Mouse (Mus musculus): Measurements from ENCODE around the gene Xpr1. TPM values are rescaled to one million over a fixed set of nuclear protein-coding genes. Genes with fewer than 3 reads are reported as not detected.

The Xpr1 gene
- polyA plus RNA-seq, 1 experiment, result 4.3 TPM

DNA sequence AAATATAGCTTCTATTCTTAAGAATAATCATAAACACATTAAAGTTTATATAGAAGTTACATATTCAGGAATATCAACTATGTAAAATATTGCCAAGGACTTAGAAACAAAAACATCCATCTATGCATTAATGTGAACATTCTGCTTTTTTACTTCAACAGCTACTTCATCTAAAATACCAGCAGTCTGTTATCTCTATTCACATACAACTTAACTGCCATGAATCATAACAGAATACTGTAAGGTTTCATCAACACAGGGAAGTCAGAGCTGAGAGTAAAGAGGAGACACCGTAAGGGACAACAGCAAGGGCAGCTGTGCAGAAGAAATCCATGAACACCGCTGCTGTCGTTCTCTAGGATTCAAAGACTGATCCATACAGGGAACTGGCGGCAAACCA is 69.9 kb downstream of the Xpr1 start:
- Histone ChIP-seq H3K27me3 (ENCODE audit: control insufficient read depth, insufficient read depth, insufficient read length) (no peaks in the 10 kb centered on the region), H3ac (ENCODE audit: control insufficient read depth, insufficient read length, low read depth) (no peak overlapping the region), H3K79me2 (ENCODE audit: control insufficient read depth, insufficient read depth) (no peaks in the 10 kb centered on the region), H3K36me3 (ENCODE audit: control insufficient read depth, insufficient read depth) (no peaks in the 10 kb centered on the region), H3K4me3 (ENCODE audit: insufficient read depth, poor library complexity, severe bottlenecking) (no peak overlapping the region), H3K79me3 (ENCODE audit: low read depth) (no peaks in the 10 kb centered on the region)
- TF ChIP-seq FOSL1 (IDR thresholded peaks at IDR 0.05; ENCODE audit: insufficient read depth, low read length, poor library complexity, severe bottlenecking) (no peak), USF1 (IDR thresholded peaks at IDR 0.05; ENCODE audit: low read depth) (no peak), MYOG (IDR thresholded peaks at IDR 0.05; ENCODE audit: control insufficient read depth, extremely low read depth, insufficient read length) (no peak), CEBPB (IDR thresholded peaks at IDR 0.05; ENCODE audit: low read depth) (no peak), MYOD1 (IDR thresholded peaks at IDR 0.05; ENCODE audit: control insufficient read depth, insufficient read length, low read depth) (no peak), MAX (IDR thresholded peaks at IDR 0.05) (no peak), CTCF (IDR thresholded peaks at IDR 0.05; ENCODE audit: control insufficient read depth, insufficient read depth, insufficient read length) (no peak)

DNA sequence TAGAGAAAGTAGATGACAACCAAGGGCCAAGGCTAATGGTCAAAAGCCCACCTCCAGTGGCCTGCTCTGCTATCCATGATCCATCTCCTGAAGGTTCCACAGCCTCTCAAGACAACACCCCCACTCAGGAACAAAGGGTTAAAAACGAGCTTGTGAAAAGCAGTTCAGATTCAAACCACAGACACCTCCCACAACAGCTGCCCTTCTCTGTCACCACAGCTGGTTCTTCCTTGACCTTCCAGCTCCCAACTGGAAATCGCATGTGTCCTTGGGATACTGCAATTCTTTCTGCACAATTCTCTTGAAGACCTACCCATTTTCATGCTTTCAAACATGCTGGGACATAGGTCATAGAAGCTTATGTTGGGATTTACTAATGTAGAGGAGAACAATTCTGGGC is 73.2 kb downstream of the Xpr1 start:
- TF ChIP-seq FOSL1 (IDR thresholded peaks at IDR 0.05; ENCODE audit: insufficient read depth, low read length, poor library complexity, severe bottlenecking), result no peak
- peak; percentile 58 for TF ChIP-seq MYOD1 (IDR thresholded peaks at IDR 0.05; ENCODE audit: control insufficient read depth, insufficient read length, low read depth)

DNA sequence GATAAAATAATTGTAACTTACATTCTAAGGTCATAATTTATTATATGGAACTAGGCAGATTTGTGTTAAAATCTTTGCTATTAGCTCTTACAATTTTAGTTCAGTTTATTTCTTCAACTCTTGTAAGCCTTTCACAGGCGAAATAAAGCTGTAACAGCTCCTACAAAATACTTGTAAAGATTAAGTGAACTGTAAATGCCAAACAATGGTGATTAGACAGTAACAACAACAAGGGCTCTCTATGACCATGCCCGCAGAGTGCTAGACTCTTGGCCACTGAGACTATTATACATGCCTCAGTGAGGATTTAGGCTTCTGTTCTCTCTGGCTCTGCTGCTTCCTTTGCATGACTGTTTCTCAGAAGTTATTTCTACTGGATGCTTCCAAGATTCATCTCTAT is 77.6 kb downstream of the Xpr1 start:
- Histone ChIP-seq H3K79me2 (ENCODE audit: control insufficient read depth, insufficient read depth) (no peaks in the 10 kb centered on the region), H3K27me3 (ENCODE audit: control insufficient read depth, insufficient read depth, insufficient read length) (no peaks in the 10 kb centered on the region), H3K79me3 (ENCODE audit: low read depth) (no peaks in the 10 kb centered on the region), H3ac (ENCODE audit: control insufficient read depth, insufficient read length, low read depth) (no peak overlapping the region), H3K4me3 (ENCODE audit: insufficient read depth, poor library complexity, severe bottlenecking) (no peak overlapping the region), H3K36me3 (ENCODE audit: control insufficient read depth, insufficient read depth) (no peaks in the 10 kb centered on the region)
- TF ChIP-seq MYOD1 (IDR thresholded peaks at IDR 0.05; ENCODE audit: control insufficient read depth, insufficient read length, low read depth) (no peak), MYOG (IDR thresholded peaks at IDR 0.05; ENCODE audit: control insufficient read depth, extremely low read depth, insufficient read length) (no peak), MAX (IDR thresholded peaks at IDR 0.05) (no peak), USF1 (IDR thresholded peaks at IDR 0.05; ENCODE audit: low read depth) (no peak), CTCF (IDR thresholded peaks at IDR 0.05; ENCODE audit: control insufficient read depth, insufficient read depth, insufficient read length) (no peak), FOSL1 (IDR thresholded peaks at IDR 0.05; ENCODE audit: insufficient read depth, low read length, poor library complexity, severe bottlenecking) (no peak), CEBPB (IDR thresholded peaks at IDR 0.05; ENCODE audit: low read depth) (no peak)

More for the DNA sequence above, 73.2 kb downstream of the Xpr1 start:
- Histone ChIP-seq H3ac (ENCODE audit: control insufficient read depth, insufficient read length, low read depth) (no peak overlapping the region), H3K79me3 (ENCODE audit: low read depth) (no peaks in the 10 kb centered on the region), H3K36me3 (ENCODE audit: control insufficient read depth, insufficient read depth) (no peaks in the 10 kb centered on the region), H3K4me3 (ENCODE audit: insufficient read depth, poor library complexity, severe bottlenecking) (no peak overlapping the region), H3K79me2 (ENCODE audit: control insufficient read depth, insufficient read depth) (no peaks in the 10 kb centered on the region), H3K27me3 (ENCODE audit: control insufficient read depth, insufficient read depth, insufficient read length) (no peaks in the 10 kb centered on the region)

DNA sequence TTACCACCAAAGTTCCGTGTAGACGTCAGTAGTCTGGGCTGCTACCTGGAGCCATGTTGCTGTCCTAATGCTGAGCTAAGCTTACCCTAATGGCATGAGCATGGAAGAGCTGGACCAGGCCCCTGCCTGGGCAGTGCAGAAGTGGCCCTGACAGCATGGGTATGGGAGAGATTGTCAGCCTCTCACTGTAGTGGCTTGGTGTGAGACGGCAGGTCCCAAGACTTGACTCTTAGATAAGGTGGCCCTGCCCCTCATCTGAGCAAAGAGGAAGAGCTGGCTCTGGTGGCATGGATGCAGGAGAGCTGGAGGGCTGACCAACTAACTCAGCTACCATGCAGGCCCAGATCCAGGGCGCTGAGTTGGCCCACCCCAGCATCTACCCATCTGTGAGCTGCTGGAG is 79.9 kb downstream of the Xpr1 start:
- Histone ChIP-seq H3K36me3 (ENCODE audit: control insufficient read depth, insufficient read depth) (no peaks in the 10 kb centered on the region), H3ac (ENCODE audit: control insufficient read depth, insufficient read length, low read depth) (no peak overlapping the region), H3K79me3 (ENCODE audit: low read depth) (no peaks in the 10 kb centered on the region), H3K4me3 (ENCODE audit: insufficient read depth, poor library complexity, severe bottlenecking) (no peak overlapping the region), H3K27me3 (ENCODE audit: control insufficient read depth, insufficient read depth, insufficient read length) (no peaks in the 10 kb centered on the region), H3K79me2 (ENCODE audit: control insufficient read depth, insufficient read depth) (no peaks in the 10 kb centered on the region)
- TF ChIP-seq CTCF (IDR thresholded peaks at IDR 0.05; ENCODE audit: control insufficient read depth, insufficient read depth, insufficient read length), result no peak

DNA sequence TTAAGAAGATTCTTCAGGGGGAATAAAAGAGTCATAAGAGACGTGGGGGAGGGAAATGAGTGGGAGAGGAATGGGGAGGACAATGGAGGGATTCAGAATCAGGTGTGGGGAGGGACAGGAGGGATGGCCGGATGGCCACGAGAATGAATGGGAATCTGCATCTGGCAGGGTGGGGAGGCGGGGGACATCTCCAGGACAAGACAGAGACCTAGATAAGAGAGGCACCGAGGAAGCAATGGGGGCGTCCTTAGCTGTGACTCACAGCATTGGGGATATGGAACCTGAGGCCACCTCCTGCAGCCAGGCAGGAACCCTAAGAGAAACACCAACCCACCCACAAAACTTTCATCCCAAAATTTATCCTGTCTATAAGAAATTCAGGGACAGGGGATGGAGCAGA is 81.3 kb downstream of the Xpr1 start:
- H3ac ChIP-seq (ENCODE audit: control insufficient read depth, insufficient read length, low read depth), result no peak overlapping the region
- H3K79me3 ChIP-seq (ENCODE audit: low read depth), result no peaks in the 10 kb centered on the region
- no peak overlapping the region for H3K4me3 ChIP-seq (ENCODE audit: insufficient read depth, poor library complexity, severe bottlenecking)
- no peaks in the 10 kb centered on the region for H3K27me3 ChIP-seq (ENCODE audit: control insufficient read depth, insufficient read depth, insufficient read length)
- TF ChIP-seq FOSL1 (IDR thresholded peaks at IDR 0.05; ENCODE audit: insufficient read depth, low read length, poor library complexity, severe bottlenecking), result no peak
- no peak for TF ChIP-seq CTCF (IDR thresholded peaks at IDR 0.05; ENCODE audit: control insufficient read depth, insufficient read depth, insufficient read length)
- TF ChIP-seq USF1 (IDR thresholded peaks at IDR 0.05; ENCODE audit: low read depth), result no peak
- no peak for TF ChIP-seq MAX (IDR thresholded peaks at IDR 0.05)
- no peak for TF ChIP-seq MYOD1 (IDR thresholded peaks at IDR 0.05; ENCODE audit: control insufficient read depth, insufficient read length, low read depth)
- no peak for TF ChIP-seq MYOG (IDR thresholded peaks at IDR 0.05; ENCODE audit: control insufficient read depth, extremely low read depth, insufficient read length)
- no peak for TF ChIP-seq CEBPB (IDR thresholded peaks at IDR 0.05; ENCODE audit: low read depth)
- no peaks in the 10 kb centered on the region for H3K79me2 ChIP-seq (ENCODE audit: control insufficient read depth, insufficient read depth)
- H3K36me3 ChIP-seq (ENCODE audit: control insufficient read depth, insufficient read depth), result no peaks in the 10 kb centered on the region

DNA sequence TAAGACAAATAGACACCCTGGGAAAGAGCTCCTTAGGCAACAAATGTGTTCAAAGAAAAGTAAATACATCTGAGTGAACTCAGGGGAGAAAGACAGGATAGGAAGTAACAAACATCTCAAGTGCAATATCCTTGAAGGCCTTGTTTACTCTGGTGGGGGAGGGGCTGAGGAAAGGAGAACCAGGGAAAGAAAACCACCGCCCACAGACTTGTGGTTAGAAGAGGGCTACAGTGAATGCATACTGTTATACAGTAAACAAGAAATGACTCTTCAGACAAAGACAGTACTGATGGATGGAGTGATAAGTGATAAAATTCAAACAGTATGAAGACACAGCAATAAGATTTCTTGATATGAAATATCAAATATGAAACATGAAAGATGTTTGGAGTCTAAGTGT is 95.0 kb downstream of the Xpr1 start:
- no peaks in the 10 kb centered on the region for H3K27me3 ChIP-seq (ENCODE audit: control insufficient read depth, insufficient read depth, insufficient read length)
- no peaks in the 10 kb centered on the region for H3K79me3 ChIP-seq (ENCODE audit: low read depth)
- TF ChIP-seq MYOD1 (IDR thresholded peaks at IDR 0.05; ENCODE audit: control insufficient read depth, insufficient read length, low read depth), result no peak
- no peak for TF ChIP-seq USF1 (IDR thresholded peaks at IDR 0.05; ENCODE audit: low read depth)
- TF ChIP-seq FOSL1 (IDR thresholded peaks at IDR 0.05; ENCODE audit: insufficient read depth, low read length, poor library complexity, severe bottlenecking), result no peak
- no peak overlapping the region for H3K4me3 ChIP-seq (ENCODE audit: insufficient read depth, poor library complexity, severe bottlenecking)
- no peaks in the 10 kb centered on the region for H3K36me3 ChIP-seq (ENCODE audit: control insufficient read depth, insufficient read depth)
- no peaks in the 10 kb centered on the region for H3K79me2 ChIP-seq (ENCODE audit: control insufficient read depth, insufficient read depth)
- H3ac ChIP-seq (ENCODE audit: control insufficient read depth, insufficient read length, low read depth), result no peak overlapping the region

Measured in C2C12 (cell line).